Comparison of ENCODE assay signal across 9 mouse cellular contexts in the genomic region with DNA sequence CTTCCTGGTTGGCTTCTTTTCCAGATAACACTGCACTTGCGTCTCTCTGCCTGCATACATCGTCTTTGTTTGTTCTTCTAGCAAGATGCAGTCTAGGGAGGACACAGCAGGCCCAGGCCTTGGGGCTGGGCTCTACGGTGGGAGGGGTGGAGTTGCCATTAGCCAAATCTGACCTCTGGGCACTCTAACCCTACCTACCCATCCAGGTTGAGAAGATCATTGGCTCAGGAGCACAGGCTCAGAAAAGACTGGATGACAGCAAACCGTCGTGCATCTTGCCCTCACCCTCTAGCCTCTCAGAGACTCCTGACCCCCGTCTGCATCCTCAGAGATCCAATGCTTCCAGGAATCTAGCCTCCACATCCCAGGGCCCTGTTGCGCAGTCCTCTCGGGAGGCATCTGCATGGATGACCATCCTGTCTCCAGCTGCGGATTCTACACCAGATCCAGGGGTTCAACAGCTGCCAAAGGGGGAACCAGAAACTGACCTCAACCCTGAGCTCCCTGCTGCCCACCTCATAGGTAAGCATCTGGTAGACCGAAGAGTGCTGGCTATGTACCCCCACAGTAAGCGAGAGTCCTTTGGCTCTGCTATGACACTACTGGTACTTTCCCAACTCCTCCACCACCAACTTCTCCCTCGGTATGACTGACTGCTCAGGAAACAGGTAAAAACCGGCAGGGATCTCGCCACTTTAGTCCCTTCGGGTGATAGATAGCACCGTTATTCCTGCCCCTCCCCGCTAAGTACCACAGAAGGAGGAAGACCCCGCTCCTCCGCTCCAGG. TPM values are rescaled to one million over a fixed set of nuclear protein-coding genes. Genes with fewer than 3 reads are reported as not detected.
DNase-seq lines count a peak whose midpoint lies in the region; ATAC-seq and TF ChIP-seq lines count a peak whose summit lies in the region.
"Had no signal": no experiment of that assay in that cellular context is flagged by ENCODE, and none has a peak within 500 bp of the region (broad histone marks: within the 10 kb centered on the region; RNA-seq: fewer than 3 reads in every experiment).

No protein-coding gene starts in this region.

- DNase-seq in heart, postnatal 14 days, result no peak
- peak; percentile 90 for DNase-seq in midbrain, embryonic 11.5 days (ENCODE audit: low spot score, missing footprints)
- DNase-seq in frontal cortex, postnatal 36 days (ENCODE audit: low spot score in 2 of 2), result no peak
- DNase-seq in left cerebral cortex, postnatal 36 days (ENCODE audit: low spot score in 2 of 2), result no peak
- no peak for DNase-seq in left cerebral cortex, adult 8-10 months (ENCODE audit: low spot score in 2 of 2)

- 0 out of 2 replicates have a peak, but pooled peaks have one; percentile 23 for ATAC-seq in heart, embryonic 12.5 days (ENCODE audit: insufficient number of reproducible peaks, low FRiP score)
- peak; percentile 38; the same call in 1 of the 2 replicates for ATAC-seq in hindbrain, embryonic 12.5 days (ENCODE audit: low FRiP score)
- ATAC-seq in midbrain, embryonic 11.5 days (ENCODE audit: low FRiP score), result no peak

- H3K4me1 ChIP-seq in heart, embryonic 12.5 days (replicated peaks), result peaks cover 19% of the 10 kb centered on the region
- H3K4me1 ChIP-seq in E14TG2a.4 (replicated peaks; ENCODE audit: low read depth, low read length), result peaks cover 39% of the 10 kb centered on the region
- peaks cover 18% of the 10 kb centered on the region for H3K4me1 ChIP-seq in hindbrain, embryonic 12.5 days
- peaks cover 4% of the 10 kb centered on the region; the same call in 1 of the 2 replicates for H3K4me1 ChIP-seq in midbrain, embryonic 11.5 days (ENCODE audit: control insufficient read depth, insufficient read depth, low read length)

- H3K9ac ChIP-seq in heart, embryonic 12.5 days, result peak overlapping the region; percentile 50
- H3K9ac ChIP-seq in hindbrain, embryonic 12.5 days, result no peak overlapping the region
- peak overlapping the region; percentile 10; the same call in 1 of the 2 replicates for H3K9ac ChIP-seq in midbrain, embryonic 11.5 days (ENCODE audit: low read length)

- H3K27ac ChIP-seq in heart, embryonic 12.5 days (ENCODE audit: poor library complexity, severe bottlenecking), result no peak overlapping the region
- no peak overlapping the region for H3K27ac ChIP-seq in hindbrain, embryonic 12.5 days
- H3K27ac ChIP-seq in midbrain, embryonic 11.5 days (ENCODE audit: low read depth, low read length), result no peak overlapping the region

- intact Hi-C loops in heart, postnatal 14 days (cut with DNase I), result loop anchor here (1.0 to 5.0 kb wide), 2 partner anchors 16 to 37 kb away; a partner anchor contains a TSS
- intact Hi-C loops in left cerebral cortex, postnatal 36 days (cut with DNase I), result loop anchor here (5.0 kb wide), 1 partner anchor 37 kb away; a partner anchor contains a TSS

- no peaks in the 10 kb centered on the region for H3K36me3 ChIP-seq in heart, embryonic 12.5 days
- no peaks in the 10 kb centered on the region for H3K36me3 ChIP-seq in E14TG2a.4 (ENCODE audit: insufficient read depth, low read length)
- H3K36me3 ChIP-seq in hindbrain, embryonic 12.5 days, result no peaks in the 10 kb centered on the region
- no peaks in the 10 kb centered on the region for H3K36me3 ChIP-seq in midbrain, embryonic 11.5 days (ENCODE audit: control insufficient read depth, insufficient read depth, low read length)

- 29% methylated on average over 19 of the region's 19 CpGs for WGBS in heart, embryonic 12.5 days
- WGBS in hindbrain, embryonic 12.5 days, result 42% methylated on average over 19 of the region's 19 CpGs
- WGBS in midbrain, embryonic 11.5 days, result 45% methylated on average over 19 of the region's 19 CpGs

- H3K4me2 ChIP-seq in heart, embryonic 12.5 days, result peak overlapping the region; percentile 84
- H3K4me2 ChIP-seq in hindbrain, embryonic 12.5 days (replicated peaks), result peak overlapping the region; percentile 60
- peak overlapping the region; percentile 40 for H3K4me2 ChIP-seq in midbrain, embryonic 11.5 days

- TF ChIP-seq CTCF in E14TG2a.4 (conservative IDR thresholded peaks at IDR 0.05; ENCODE audit: low read length), result no peak

- H3K9me3 ChIP-seq in heart, embryonic 12.5 days (replicated peaks), result no peaks in the 10 kb centered on the region
- 0 out of 2 replicates have a peak, but pooled peaks cover 5% of the 10 kb centered on the region for H3K9me3 ChIP-seq in E14TG2a.4 (ENCODE audit: low read length)
- H3K9me3 ChIP-seq in hindbrain, embryonic 12.5 days (replicated peaks), result no peaks in the 10 kb centered on the region
- no peaks in the 10 kb centered on the region for H3K9me3 ChIP-seq in midbrain, embryonic 11.5 days (ENCODE audit: control insufficient read depth, low read length)

- peak overlapping the region; percentile 48 for H3K4me3 ChIP-seq in heart, embryonic 12.5 days
- peak overlapping the region; percentile 73 for H3K4me3 ChIP-seq in E14TG2a.4 (replicated peaks; ENCODE audit: low read length)
- H3K4me3 ChIP-seq in hindbrain, embryonic 12.5 days, result peak overlapping the region; percentile 35
- peak overlapping the region; percentile 23 for H3K4me3 ChIP-seq in midbrain, embryonic 11.5 days (ENCODE audit: low read depth, low read length)

- peaks cover 51% of the 10 kb centered on the region for H3K27me3 ChIP-seq in heart, embryonic 12.5 days (replicated peaks)
- H3K27me3 ChIP-seq in E14TG2a.4 (ENCODE audit: insufficient read depth, low read length), result peaks cover 76% of the 10 kb centered on the region
- H3K27me3 ChIP-seq in hindbrain, embryonic 12.5 days, result peaks cover 52% of the 10 kb centered on the region
- peaks cover 26% of the 10 kb centered on the region for H3K27me3 ChIP-seq in midbrain, embryonic 11.5 days (ENCODE audit: control insufficient read depth, insufficient read depth, low read length)

RNA-seq across cellular contexts. Expression of a gene that starts 0.8 kb away (rescaled TPM):
- 0.14 and 0.31 TPM in 2 replicates for polyA plus RNA-seq in heart, embryonic 12.5 days (2016; fragmentation: Nextera tagmentation; extraction: Ambion mirVana)
- 1 to 10 TPM; 1.2 to 3.8 TPM for total RNA-seq in heart, postnatal 14 days (2021)
- 0.54 and 0.81 TPM in 2 replicates for polyA plus RNA-seq in hindbrain, embryonic 12.5 days (2016; fragmentation: Nextera tagmentation; extraction: Ambion mirVana)
- 0.41 TPM in 1 of 2 replicates, not detected in the other for polyA plus RNA-seq in midbrain, embryonic 11.5 days (2014; fragmentation: Nextera tagmentation; extraction: Ambion mirVana)
- 1 to 10 TPM; 1.1 to 1.3 TPM for total RNA-seq in left cerebral cortex, postnatal 36 days (2021)
- 1 to 10 TPM in 3 of 4 experiments, not detected in 1; 1.0 to 1.6 (median 1.2) TPM for total RNA-seq in left cerebral cortex, adult 8-10 months (2022)

RNA-seq across cellular contexts. Expression of a gene that starts 6.8 kb away (rescaled TPM):
- polyA plus RNA-seq in heart, embryonic 12.5 days (2016; fragmentation: Nextera tagmentation; extraction: Ambion mirVana), result 0.12 TPM in 1 of 2 replicates, not detected in the other
- total RNA-seq in heart, postnatal 14 days (2021), result under 1 TPM; 0.29 to 0.39 TPM
- polyA plus RNA-seq in hindbrain, embryonic 12.5 days (2016; fragmentation: Nextera tagmentation; extraction: Ambion mirVana), result 0.14 TPM in 1 of 2 replicates, not detected in the other
- 0.26 TPM in 1 of 2 replicates, not detected in the other for polyA plus RNA-seq in midbrain, embryonic 11.5 days (2014; fragmentation: Nextera tagmentation; extraction: Ambion mirVana)
- under 1 TPM in 1 of 2 experiments, not detected in 1; 0.25 TPM for total RNA-seq in left cerebral cortex, postnatal 36 days (2021)
- under 1 TPM in 1 of 4 experiments, not detected in 3; 0.39 TPM for total RNA-seq in left cerebral cortex, adult 8-10 months (2022)

RNA-seq across cellular contexts. Expression of a gene that starts 6.8 kb away (rescaled TPM):
- 3.3 and 5.2 TPM in 2 replicates for polyA plus RNA-seq in heart, embryonic 12.5 days (2016; fragmentation: Nextera tagmentation; extraction: Ambion mirVana)
- total RNA-seq in heart, postnatal 14 days (2021), result 1 to 10 TPM; 3.8 to 4.0 TPM
- 6.1 and 6.9 TPM in 2 replicates for polyA plus RNA-seq in hindbrain, embryonic 12.5 days (2016; fragmentation: Nextera tagmentation; extraction: Ambion mirVana)
- 7.8 and 10.2 TPM in 2 replicates for polyA plus RNA-seq in midbrain, embryonic 11.5 days (2014; fragmentation: Nextera tagmentation; extraction: Ambion mirVana)
- 1 to 10 TPM; 8.6 to 9.9 TPM for total RNA-seq in left cerebral cortex, postnatal 36 days (2021)
- total RNA-seq in left cerebral cortex, adult 8-10 months (2022), result 10 to 100 TPM in 1 of 4 experiments, 1 to 10 TPM in 3; 6.5 to 10.1 (median 7.9) TPM

RNA-seq across cellular contexts. Expression of a gene that starts 10.1 kb away (rescaled TPM):
- polyA plus RNA-seq in heart, embryonic 12.5 days (2016; fragmentation: Nextera tagmentation; extraction: Ambion mirVana), result not detected in 2 replicates
- under 1 TPM in 1 of 2 experiments, not detected in 1; 0.20 TPM for total RNA-seq in heart, postnatal 14 days (2021)
- not detected in 2 replicates for polyA plus RNA-seq in hindbrain, embryonic 12.5 days (2016; fragmentation: Nextera tagmentation; extraction: Ambion mirVana)
- polyA plus RNA-seq in midbrain, embryonic 11.5 days (2014; fragmentation: Nextera tagmentation; extraction: Ambion mirVana), result not detected in 2 replicates
- 1 to 10 TPM in 1 of 2 experiments, under 1 TPM in 1; 0.44 to 1.1 TPM for total RNA-seq in left cerebral cortex, postnatal 36 days (2021)
- total RNA-seq in left cerebral cortex, adult 8-10 months (2022), result 1 to 10 TPM in 1 of 4 experiments, under 1 TPM in 3; 0.28 to 1.2 (median 0.58) TPM
- total RNA-seq: hematopoietic stem cell, adult 5-6 weeks had no signal

RNA-seq across cellular contexts. Expression of a gene that starts 19.2 kb away (rescaled TPM):
- polyA plus RNA-seq in heart, embryonic 12.5 days (2016; fragmentation: Nextera tagmentation; extraction: Ambion mirVana), result 4.3 and 4.4 TPM in 2 replicates
- 1 to 10 TPM; 1.4 to 2.8 TPM for total RNA-seq in heart, postnatal 14 days (2021)
- 7.8 and 7.9 TPM in 2 replicates for polyA plus RNA-seq in hindbrain, embryonic 12.5 days (2016; fragmentation: Nextera tagmentation; extraction: Ambion mirVana)
- polyA plus RNA-seq in midbrain, embryonic 11.5 days (2014; fragmentation: Nextera tagmentation; extraction: Ambion mirVana), result 7.8 and 8.4 TPM in 2 replicates
- 10 to 100 TPM in 1 of 2 experiments, 1 to 10 TPM in 1; 9.1 to 13.0 TPM for total RNA-seq in left cerebral cortex, postnatal 36 days (2021)
- total RNA-seq in left cerebral cortex, adult 8-10 months (2022), result 10 to 100 TPM; 11.2 to 30.3 (median 17.4) TPM
- total RNA-seq: hematopoietic stem cell, adult 5-6 weeks had no signal

Comparison
In these comparisons a context has a peak if more than half of its experiments do, and no peak if none do; other contexts are left out.
1. H3K4me3 ChIP-seq: peak in every context shown above with its lines; median percentile 73 in E14TG2a.4; 48 in heart, embryonic 12.5 days; 35 in hindbrain, embryonic 12.5 days; 23 in midbrain, embryonic 11.5 days.